Mouse (Mus musculus) spleen, embryonic (tissue): ENCODE measurements at regions not wholly inside any gene's neighbourhood (a gene's known extent, or its start where the extent isn't known, plus 50 kb on each side); places are given as distances from the start of the nearest gene placed in this dataset.

Source experiments
- CTCF ChIA-PET: fragments of 350-600 bp; sonication (Branson Sonifier 250); formaldehyde crosslinking; loops from one replicate; lab custom pipeline; 2022; lab: Charles Lee

DNA sequence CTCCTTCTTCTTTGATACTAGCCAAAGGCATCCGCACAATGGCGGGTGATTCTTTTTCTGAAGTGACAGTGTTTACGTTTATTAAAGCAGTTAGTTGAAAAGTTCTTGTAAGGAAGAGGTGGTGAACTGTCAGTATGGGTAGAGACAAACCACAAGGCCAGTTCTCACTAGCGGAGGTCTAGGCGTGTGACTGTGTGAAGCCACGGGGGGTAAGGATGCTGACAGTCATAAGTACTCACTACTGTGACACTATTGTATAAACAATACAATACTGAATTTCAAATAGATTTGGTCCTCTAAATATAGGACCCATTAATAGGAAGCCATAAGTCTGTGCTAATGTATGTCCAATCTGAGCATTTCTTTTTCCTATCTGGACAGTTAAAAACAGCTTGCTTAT is 161.9 kb downstream of the Cxcl12 start:
- CTCF ChIA-PET: no interaction called here

DNA sequence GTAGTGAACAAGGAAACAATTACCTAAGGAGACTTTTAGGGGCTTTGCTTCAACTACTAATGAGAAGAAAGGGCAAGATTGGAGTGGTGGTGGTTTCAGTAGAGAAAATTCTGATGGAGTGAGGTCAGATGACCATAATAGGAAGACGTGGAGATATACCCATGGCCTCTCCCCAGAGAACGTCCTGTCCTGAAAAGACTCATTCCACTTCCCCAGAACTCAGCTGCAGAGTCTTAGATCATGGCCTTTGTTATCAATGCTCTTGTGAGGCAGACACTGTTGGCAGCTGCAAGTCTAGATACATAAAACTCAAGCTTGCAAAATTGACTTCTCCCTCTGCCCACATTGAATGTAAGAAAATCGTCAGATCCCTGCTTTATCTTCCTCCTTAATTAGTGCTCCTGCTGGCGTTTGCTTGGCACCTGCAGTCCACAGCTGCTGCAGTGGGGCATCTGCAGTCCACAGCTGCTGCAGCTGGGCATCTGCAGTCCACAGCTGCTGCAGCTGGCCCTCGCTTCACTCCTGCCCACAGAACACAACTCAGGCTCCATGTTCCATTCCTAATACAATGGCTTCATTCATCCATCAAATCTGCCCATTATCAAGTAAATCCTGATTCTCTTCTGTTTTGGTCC is 162.5 kb downstream of the Cxcl12 start:
- CTCF ChIA-PET: no interaction called here

DNA sequence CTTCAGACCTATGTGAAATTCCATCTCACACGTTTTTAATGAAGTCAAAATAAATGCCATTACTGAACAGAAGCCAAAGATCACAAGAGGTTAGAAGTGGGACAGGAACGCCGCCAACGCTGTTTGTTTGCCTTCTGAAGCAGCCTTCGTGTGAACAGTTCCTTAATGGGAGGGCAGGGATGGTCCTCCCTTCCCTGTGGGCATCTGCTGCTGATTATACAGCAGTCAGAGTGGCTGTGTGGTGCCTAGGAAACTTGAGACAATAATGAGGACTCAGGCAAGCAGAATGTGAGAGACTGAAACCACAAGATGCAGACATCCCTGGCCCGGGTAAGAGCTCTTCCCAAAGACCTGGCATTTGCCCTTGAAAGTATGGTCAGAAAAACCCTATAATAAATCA is 164.3 kb downstream of the Cxcl12 start:
- CTCF ChIA-PET: no interaction called here

DNA sequence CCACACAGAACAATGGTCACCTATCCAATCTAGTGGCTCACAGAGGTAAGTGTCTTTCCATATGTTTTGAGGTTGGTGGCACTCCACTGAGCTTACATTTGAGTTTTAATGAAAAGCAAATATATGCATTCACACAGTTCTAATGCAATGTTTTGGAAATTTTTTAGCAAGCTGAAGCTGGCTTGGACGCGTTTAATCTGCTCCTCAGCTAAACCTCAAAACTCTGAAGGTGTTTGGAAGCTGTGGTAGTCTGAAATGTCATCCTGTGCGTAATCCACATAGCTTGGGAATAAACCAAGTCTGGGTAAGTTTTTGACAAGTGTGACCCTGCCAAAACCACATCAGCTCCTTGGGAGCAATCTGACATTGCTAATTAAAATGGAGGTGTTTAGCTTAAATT is 173.8 kb downstream of the Cxcl12 start:
- CTCF ChIA-PET: no interaction called here

DNA sequence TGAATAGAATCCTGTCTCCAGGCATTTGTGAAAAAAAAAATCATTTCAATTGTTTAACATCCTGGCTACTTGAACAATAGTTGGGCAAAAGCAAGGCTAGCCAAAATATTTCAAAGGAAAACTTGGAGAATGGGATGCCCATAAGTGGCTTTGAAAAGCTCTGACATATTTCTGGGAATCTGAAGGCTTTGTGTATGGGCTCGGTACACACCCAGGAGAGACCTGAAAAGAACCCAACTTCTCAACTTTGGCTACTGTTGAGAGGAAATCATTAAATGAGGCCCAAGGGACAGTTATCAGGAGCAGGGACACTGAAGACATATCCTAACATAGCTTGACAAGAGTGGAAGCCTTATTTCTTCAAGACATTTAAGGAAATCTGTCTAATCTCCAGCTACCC is 179.0 kb downstream of the Cxcl12 start:
- CTCF ChIA-PET: no interaction called here

DNA sequence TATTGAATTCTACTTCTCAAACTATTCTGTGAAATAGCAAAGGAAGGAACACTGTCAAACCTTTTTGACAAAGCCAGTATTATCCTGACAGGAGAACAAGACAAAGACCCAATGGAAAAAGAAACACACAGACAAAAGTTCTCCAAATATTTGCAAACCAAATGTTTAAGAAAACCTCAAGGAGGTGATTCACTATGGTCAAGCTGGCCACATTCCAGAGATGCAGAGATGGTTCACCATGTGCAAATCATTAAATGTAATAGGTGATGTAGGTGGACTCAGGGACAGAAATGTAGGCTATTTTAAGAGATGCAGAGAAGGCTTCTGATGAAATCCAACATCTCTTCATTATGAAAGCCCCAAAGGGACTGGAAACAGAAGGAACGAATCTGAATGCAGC is 183.5 kb downstream of the Cxcl12 start:
- CTCF ChIA-PET: no interaction called here

DNA sequence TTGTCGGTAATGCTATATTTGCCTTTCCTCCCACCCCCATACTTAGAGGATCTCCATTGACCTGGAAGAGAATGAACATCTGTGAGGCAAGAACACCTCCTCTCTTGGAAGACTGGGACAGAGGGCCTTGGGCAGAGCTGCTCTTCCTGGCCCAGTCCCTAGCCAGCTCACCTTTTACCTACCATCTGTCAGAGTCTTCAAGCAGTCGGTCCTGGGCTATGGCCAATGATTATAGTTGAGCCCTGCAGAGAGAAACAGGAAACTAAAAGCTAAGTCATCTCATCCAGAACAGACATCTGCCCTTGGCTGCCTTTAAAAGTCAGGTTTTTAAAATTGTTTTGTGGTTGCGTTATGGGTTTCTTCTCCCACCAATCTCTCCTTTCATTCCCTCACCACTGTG is 184.8 kb downstream of the Cxcl12 start:
- CTCF ChIA-PET: no interaction called here

DNA sequence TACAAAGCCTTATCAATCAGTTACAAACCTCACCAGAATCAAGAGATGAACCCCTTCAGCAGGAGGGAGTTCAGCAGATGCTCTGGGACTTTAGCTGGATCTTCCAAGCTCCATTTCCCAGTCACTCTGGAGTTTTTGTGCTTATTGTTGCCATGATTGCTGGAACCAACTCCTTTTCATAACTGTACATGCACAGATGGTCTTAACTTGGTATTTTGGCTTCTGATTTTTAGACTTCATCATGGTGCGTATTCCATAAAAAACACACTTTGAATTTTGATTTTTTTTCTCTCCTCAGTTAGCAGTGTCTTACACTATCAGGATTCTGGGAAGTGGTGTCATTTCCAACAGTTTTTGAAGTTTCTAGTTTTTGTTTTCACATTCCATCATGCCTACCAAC is 187.8 kb downstream of the Cxcl12 start:
- CTCF ChIA-PET: no interaction called here

DNA sequence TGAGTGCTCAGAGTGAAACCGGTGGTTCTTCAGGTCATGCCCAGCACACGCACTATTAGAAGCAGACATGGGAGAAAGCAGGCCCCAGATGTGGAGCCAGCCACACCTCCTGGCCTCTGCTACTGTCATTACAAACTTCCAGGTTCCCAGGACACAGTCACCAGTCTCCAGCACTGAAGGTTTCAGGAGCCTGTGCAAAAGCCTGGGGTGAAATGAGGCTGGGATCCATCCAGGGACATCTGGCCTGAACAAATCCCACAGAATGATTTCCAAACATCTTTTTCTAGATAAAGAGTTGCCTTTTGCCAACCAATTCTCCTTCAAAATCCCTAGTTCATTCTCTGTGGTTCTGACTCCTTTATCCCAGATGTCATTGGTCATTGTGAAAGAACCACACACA is 191.1 kb downstream of the Cxcl12 start:
- CTCF ChIA-PET: no interaction called here

DNA sequence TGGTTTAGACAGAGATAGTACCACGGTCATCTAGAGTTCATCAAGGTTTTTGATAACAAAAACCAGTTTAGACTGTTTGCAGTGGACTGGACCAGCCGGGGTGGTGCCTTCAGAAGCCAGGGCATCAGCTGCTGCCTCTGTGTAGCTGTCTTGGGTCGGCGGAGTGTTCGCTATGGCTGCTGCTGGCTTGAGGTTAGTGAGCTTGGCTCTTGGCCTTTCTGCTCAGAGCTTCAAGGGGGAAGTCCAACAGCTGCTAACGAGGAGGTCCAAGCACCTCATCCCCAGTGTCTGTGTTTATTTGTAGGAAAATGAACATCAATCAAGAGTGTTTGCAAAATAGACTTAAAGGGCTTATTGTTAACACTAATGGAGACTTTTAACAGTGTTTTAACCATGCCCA is 198.2 kb downstream of the Cxcl12 start:
- CTCF ChIA-PET: no interaction called here

DNA sequence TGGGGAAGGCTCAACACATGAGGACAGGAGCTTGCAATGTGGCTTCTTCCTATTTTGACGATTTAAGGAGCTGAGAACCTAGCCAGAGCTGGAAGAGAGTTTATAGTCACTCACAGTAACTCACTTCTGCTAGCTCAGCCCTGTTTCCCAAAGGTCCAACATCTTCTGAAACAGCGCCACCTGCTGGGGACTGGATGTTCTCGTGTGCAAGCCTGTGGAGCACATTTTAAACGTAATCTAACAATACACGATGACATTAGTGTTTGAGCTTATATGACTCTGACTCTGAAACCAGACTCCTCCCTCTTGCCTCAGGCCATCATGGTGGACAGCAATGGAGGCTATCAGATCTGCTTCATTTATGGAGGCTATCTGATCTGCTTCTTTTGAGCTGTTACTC is 207.7 kb downstream of the Cxcl12 start:
- CTCF ChIA-PET: no interaction called here

DNA sequence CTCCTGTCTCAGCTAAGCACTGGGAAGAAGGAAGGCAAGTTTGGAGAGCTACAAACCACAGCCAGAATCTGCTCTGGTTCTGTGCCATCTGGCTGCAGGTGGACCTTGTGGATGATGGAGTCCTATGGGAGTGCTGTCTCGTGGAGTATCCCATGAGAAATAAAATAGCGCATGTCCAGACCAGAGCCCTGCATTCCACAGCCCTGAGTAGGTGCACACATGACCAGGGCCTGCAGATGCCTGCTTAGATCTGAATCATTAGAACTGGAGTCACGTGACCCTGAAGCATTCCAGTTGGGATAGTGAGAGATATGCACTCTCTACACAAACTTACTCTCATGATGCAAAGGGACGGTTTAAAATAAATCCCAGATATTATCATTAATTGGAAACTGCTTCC is 211.6 kb downstream of the Cxcl12 start:
- CTCF ChIA-PET: no interaction called here

DNA sequence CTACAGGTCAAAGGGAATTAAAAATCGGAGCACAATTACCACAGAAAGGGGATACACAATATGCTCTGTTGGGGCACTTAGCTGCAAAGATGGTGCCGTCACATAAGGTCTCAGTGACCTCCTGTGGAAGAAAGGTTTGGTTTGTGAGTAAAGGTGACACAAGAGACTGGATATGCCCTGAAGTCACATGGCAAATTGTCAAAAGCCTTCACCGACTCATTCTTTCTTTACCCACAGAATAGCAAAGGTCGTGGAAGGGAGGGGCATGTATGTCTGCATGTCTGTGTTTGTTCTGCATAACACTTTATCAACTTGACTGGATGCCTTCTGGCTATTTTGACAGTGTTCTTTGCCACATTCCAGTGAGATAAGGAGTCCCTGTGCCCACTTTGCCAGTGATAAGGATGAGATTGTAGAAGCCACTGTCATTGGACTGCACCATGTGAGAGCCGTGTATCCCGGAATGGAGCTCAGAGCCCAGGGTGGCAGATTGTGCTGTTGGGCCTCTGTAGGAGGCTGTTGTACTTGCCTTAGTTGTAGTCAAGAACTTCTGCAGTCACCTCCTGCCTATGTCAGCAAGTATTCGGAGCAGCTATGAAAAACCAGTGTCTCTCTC is 222.0 kb downstream of the Cxcl12 start:
- CTCF ChIA-PET: no interaction called here

DNA sequence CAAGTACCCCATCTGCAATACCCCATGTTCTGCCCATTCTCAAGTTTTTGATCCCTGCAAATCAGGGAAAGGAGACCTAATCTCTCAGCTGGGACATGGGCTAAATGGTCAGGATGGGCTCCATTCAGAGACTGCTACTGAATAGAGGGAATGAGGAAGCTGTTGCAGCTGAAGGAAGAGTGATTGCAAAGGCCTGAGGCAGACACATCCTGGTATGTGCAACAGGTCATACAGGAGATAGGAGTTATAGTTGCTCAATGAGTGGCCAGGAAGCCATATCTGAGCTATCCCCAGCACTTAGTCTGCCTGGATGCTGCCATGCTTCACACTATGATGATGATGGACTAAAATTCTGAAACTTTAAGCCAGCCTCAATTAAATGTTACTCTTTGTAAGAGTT is 225.1 kb downstream of the Cxcl12 start:
- CTCF ChIA-PET: no interaction called here

DNA sequence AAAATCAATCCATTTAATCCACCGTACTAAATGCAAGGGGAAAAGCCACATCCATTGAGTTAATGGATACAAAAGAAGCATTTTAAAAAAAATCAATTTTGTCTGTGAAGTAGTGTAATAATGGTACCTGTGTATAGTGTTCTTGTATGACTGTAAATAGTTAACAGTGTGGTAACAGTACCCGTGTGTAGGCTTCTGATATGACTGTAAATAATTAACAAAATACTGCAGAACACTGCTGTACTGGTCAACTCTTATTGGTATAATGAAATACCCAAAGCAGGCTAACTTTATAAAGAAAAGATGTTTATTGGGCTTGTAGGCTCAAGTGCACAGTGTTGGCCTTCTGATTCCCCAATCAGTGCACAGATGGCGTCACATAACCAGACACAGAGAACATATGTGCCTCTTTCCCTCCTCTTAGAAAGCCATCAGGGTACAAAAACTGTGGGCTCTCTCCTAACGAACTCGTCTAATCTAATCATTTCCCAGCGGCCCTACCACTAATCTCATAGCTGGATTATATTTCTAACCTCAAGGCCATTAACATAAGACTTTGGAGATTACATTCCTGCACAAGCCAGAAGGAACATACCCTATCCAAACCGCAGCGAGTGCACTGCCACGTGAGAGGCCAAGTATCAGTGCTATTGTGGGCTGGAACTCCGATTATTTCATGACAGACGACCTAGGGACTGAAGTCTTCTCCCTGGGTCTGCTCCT is 237.4 kb downstream of the Cxcl12 start:
- CTCF ChIA-PET: no interaction called here

DNA sequence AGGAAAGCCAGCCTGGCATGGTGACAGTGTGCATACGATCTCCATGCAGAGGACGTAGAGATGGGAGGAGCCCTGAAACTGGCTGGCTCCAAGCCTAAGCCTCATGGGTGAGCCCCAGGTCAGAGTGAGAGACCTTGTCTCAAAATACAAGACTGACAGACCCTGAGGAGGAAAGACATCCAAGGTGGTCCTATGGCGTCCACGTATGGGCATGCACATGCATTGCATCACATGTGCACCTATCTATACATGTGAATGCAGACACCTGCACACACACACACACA is 237.9 kb downstream of the Cxcl12 start:
- CTCF ChIA-PET: no interaction called here

DNA sequence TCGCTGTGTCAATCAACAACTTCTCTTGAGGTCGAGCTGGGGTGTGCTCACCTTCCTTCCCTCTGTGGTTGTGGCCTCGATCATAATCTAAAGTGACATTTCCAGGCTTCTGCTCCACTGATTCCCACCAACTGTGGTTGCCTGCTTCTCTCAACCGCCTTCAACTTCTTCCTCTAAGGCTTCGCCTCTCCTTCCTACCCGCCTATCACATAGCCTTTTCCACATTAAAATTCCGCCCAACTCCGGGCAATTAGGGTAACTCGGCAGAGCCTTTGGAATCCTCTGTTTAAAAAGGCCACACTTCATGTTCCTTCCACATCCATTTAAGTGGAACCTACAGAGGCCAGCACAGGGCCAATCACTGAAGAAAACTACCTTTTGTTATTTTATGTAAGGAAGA is 238.4 kb downstream of the Cxcl12 start:
- CTCF ChIA-PET: no interaction called here

DNA sequence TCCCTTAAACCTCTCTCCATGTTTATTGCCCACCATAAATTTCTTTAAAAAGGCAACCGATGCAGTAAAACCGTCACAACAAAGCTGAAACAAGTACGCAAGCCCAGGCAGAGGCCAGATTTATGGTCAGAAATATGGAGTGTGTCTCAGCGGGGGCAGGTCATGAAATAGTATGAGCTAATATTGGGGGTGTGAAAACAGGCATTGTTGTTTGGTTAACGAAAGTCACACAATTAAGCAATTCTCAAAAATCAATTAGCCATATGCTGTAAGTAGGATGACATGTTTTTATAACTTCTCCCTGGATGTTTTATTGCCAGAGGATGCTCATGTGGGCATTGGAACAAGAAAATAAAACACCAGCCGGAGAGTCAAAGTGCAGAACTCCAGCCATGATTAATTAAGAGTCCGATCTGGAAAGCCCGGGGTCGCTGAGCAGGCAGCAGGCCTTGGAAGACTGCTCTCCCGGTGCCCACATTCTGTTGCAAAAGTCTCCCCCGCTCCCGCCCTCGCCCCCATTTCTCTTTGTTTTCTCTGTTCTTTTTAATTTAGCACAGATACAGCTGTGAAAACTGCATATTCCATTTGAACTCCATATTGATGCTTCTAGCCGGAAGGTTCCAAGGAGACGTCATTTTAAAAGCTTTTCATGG is 239.0 kb downstream of the Cxcl12 start:
- CTCF ChIA-PET: no interaction called here

DNA sequence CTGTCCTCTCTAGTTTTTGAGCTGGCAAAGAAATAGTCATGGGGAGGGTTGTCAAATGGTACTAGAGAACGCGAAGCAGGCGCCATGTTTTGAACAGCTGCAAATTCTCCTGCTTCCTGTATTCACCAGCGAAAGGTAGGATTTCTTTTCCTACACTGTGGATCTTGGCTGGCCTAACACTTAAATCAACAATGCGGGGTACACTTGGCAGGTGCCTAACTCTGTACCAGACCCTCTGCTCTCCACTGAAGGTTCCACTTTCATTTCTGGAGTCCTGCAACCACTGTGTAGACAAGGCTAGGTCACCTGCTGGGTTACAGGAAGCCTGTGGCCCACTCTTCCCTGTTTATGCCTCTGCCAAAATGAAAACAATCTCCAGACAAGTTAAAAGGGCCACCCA is 239.6 kb downstream of the Cxcl12 start:
- CTCF ChIA-PET: no interaction called here

DNA sequence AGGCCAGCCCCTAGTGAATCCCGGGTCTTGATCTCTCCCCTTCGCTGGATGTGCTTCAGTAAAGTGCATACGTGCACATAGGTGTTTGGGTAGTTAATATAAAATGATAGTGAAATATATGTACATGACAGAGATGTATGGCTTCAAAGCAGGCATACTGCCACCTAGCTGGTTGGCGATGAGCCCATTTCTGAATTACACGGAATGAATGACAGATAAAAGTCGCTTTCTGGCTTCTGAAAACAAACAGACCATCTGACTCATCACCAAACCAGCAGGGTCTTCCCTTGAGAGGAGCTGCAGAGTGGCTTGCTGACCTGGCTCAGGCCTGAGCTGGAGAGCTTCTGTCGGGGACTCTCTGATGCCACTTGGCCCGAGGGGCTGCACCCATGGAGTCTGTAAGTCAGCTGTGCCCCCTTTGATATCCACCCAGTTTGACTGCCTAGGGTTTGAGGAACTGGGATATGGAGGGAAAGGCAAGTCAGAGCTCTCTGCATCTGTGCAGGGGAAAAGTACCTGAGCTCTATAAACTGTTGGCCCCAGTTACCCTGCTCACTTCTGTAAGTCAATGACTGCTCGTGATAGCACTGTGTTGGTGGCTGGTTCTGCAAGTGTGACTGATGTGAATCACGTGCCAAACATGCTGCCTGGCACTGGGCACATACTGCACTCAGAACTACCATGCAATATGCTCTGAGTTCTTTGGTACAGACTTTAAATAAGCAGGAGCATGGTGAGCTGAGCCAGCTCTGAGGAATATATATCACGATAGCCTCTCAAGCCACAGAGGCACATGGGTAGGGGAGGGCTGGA is 240.8 kb downstream of the Cxcl12 start:
- CTCF ChIA-PET: no interaction called here

DNA sequence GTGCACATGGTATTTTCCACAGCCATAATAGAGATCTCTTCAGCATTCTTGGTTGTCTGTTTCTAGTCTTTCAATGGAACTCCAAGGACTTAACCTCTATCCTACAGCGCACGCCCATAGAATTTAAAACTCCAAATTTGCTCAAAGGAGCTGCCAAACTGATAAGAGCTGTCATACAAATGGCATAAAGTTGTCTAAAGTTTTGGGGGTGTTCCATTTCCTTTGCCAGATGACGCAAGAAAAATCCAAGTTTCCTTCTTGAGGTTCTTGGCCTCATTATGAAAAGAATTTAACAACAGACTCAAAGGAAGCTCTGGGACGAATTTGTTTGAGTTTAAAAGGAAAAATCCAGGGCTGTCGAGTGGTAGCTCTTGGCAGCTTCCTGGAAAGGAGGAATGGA is 246.6 kb downstream of the Cxcl12 start:
- CTCF ChIA-PET: no interaction called here

DNA sequence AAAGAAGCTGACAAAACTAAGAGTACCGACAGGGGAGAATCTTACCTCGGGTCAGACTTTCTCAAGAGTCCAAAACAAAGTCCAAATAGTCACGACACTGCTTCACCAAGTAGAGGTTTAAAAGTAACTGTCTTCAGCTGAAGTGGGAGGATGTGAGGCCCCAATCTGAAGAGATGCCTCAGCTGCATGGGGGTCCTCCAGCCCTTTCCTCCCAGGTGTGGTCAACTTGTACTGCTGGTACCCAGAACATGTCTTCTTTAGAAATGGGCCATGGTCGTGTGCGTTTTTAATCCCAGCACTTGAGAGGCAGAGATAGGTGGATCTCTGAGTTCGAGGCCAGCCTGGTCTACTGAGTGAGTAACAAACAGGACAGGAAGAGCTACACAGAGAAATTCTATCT is 247.6 kb downstream of the Cxcl12 start:
- CTCF ChIA-PET: no interaction called here
